Mouse (Mus musculus): ENCODE data around the gene Arfip2. TPM values are rescaled to one million over a fixed set of nuclear protein-coding genes. Genes with fewer than 3 reads are reported as not detected.

Gene Arfip2
- 7.4 and 9.4 TPM in 2 replicates for polyA plus RNA-seq (2015; fragmentation: Nextera tagmentation; extraction: Ambion mirVana)

DNA sequence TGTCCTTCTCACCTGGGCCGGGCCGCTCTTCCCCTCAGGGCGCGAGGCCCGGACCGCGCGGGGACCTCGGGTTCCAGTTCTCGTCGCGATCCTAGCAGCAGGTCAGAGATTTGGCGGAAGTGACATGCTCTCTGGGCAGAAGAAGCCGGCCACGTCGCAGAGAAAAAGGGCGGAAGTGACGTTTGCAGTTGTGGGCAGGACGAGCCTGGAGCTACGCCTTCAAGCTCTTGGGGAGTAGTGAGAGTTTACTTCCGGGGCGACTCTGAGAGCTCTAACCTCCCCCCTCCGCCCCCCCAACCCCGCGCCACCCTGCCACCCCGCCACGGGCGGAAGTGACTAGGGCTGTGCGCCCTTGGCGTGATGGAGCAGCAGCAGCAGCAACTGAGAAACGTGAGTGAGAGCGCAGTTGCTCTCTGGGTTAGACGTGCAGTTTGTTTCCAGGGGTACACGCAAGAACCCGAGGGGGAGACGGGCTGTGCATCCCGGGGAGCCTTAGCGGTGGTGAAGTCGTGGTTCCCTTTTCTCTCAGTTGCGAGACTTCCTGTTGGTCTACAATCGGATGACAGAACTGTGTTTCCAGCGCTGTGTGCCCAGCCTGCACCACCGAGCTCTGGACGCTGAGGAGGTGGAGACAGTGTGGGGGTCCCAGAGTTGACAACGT lies at the start of gene Arfip2, which contains the start of gene Gm45799:
TSS of gene Arfip2 (minus strand) at position 184 of the 661 bp plus-strand sequence.
TSS of gene Gm45799 (plus strand) at position 320 of the 661 bp plus-strand sequence.
- peak; percentile 97 for DNase-seq
- Histone ChIP-seq H3K4me1 (ENCODE audit: insufficient read depth) (peaks cover 27% of the 10 kb centered on the region), H3K9ac (replicated peaks) (peak within 1 kb of the TSS; percentile 80), H3K36me3 (replicated peaks; ENCODE audit: insufficient read depth, low read length) (peaks cover 21% of the 10 kb centered on the region), H3K9me3 (ENCODE audit: low read length) (no peaks in the 10 kb centered on the region), H3K27me3 (ENCODE audit: insufficient read depth, low read length) (no peaks in the 10 kb centered on the region), H3K27ac (ENCODE audit: low read depth) (peak within 1 kb of the TSS; percentile 96), H3K4me2 (ENCODE audit: low read depth, low read length) (peak within 1 kb of the TSS; percentile 98), H3K4me3 (ENCODE audit: low read depth, low read length) (peak within 1 kb of the TSS; percentile 92)
- TF ChIP-seq CTCF (IDR thresholded peaks at IDR 0.05; ENCODE audit: low read depth) (no peak), EP300 (IDR thresholded peaks at IDR 0.05; ENCODE audit: low read depth) (no peak)
- under 1% methylated on average over 42 of the region's 45 CpGs for WGBS (ENCODE audit: insufficient replicate concordance)
- ATAC-seq: peak; percentile 97

GRCm38 (mm10) chr7:105685541-105686197 lies 45.5 kb upstream of the Arfip2 start:
- no peak for ATAC-seq
- Histone ChIP-seq H3K27me3 (ENCODE audit: insufficient read depth, low read length) (no peaks in the 10 kb centered on the region), H3K4me1 (ENCODE audit: insufficient read depth) (no peaks in the 10 kb centered on the region), H3K9ac (replicated peaks) (no peak overlapping the region), H3K36me3 (replicated peaks; ENCODE audit: insufficient read depth, low read length) (no peaks in the 10 kb centered on the region), H3K4me3 (ENCODE audit: low read depth, low read length) (no peak overlapping the region), H3K4me2 (ENCODE audit: low read depth, low read length) (no peak overlapping the region), H3K27ac (ENCODE audit: low read depth) (no peak overlapping the region), H3K9me3 (ENCODE audit: low read length) (no peaks in the 10 kb centered on the region)
- no peak for TF ChIP-seq CTCF (IDR thresholded peaks at IDR 0.05; ENCODE audit: low read depth)
- TF ChIP-seq EP300 (IDR thresholded peaks at IDR 0.05; ENCODE audit: low read depth): no peak
- 26% methylated on average over 13 of the region's 13 CpGs for WGBS (ENCODE audit: insufficient replicate concordance)
- DNase-seq: no peak

- TF ChIP-seq EP300 (IDR thresholded peaks at IDR 0.05; ENCODE audit: low read depth) (no peak), CTCF (IDR thresholded peaks at IDR 0.05; ENCODE audit: low read depth) (peak; percentile 67)
- H3K36me3 ChIP-seq (replicated peaks; ENCODE audit: insufficient read depth, low read length): no peaks in the 10 kb centered on the region
- ATAC-seq (peak; percentile 97), DNase-seq (peak; percentile 83)
- peak within 1 kb of the TSS; percentile 54; the same call in 1 of the 2 replicates for H3K9ac ChIP-seq (replicated peaks)
- peak within 1 kb of the TSS; percentile 35 for H3K27ac ChIP-seq (ENCODE audit: low read depth)
- WGBS (ENCODE audit: insufficient replicate concordance): 2% methylated on average over 17 of the region's 17 CpGs
- H3K27me3 ChIP-seq (ENCODE audit: insufficient read depth, low read length): no peaks in the 10 kb centered on the region
- no peaks in the 10 kb centered on the region for H3K9me3 ChIP-seq (ENCODE audit: low read length)
- no peaks in the 10 kb centered on the region for H3K4me1 ChIP-seq (ENCODE audit: insufficient read depth)
- peak within 1 kb of the TSS; percentile 51 for H3K4me3 ChIP-seq (ENCODE audit: low read depth, low read length)
- peak within 1 kb of the TSS; percentile 85 for H3K4me2 ChIP-seq (ENCODE audit: low read depth, low read length)
Measured at GRCm38 (mm10) chr7:105650639-105651435, 10.6 kb upstream of the Arfip2 start, which contains the start of gene Dnhd1. Gene Dnhd1, plus strand, starts transcription at chr7:105650827.

GRCm38 (mm10) chr7:105641936-105642335 lies 1.7 kb upstream of the Arfip2 start:
- ATAC-seq (no peak), DNase-seq (no peak)
- Histone ChIP-seq H3K36me3 (replicated peaks; ENCODE audit: insufficient read depth, low read length) (peaks cover 14% of the 10 kb centered on the region), H3K4me2 (ENCODE audit: low read depth, low read length) (peak overlapping the region; percentile 98), H3K27me3 (ENCODE audit: insufficient read depth, low read length) (no peaks in the 10 kb centered on the region), H3K4me3 (ENCODE audit: low read depth, low read length) (0 out of 2 replicates have a peak overlapping the region, but pooled peaks have one; percentile 92), H3K27ac (ENCODE audit: low read depth) (peak overlapping the region; percentile 96; the same call in 1 of the 2 replicates), H3K4me1 (ENCODE audit: insufficient read depth) (peaks cover 27% of the 10 kb centered on the region), H3K9me3 (ENCODE audit: low read length) (no peaks in the 10 kb centered on the region), H3K9ac (replicated peaks) (no peak overlapping the region)
- TF ChIP-seq CTCF (IDR thresholded peaks at IDR 0.05; ENCODE audit: low read depth): no peak
- TF ChIP-seq EP300 (IDR thresholded peaks at IDR 0.05; ENCODE audit: low read depth): no peak
- WGBS (ENCODE audit: insufficient replicate concordance): 51% methylated on average over 3 of the region's 3 CpGs

- Histone ChIP-seq H3K9me3 (ENCODE audit: low read length) (no peaks in the 10 kb centered on the region), H3K9ac (replicated peaks) (peak overlapping the region; percentile 80), H3K27ac (ENCODE audit: low read depth) (peak overlapping the region; percentile 96), H3K27me3 (ENCODE audit: insufficient read depth, low read length) (no peaks in the 10 kb centered on the region), H3K4me1 (ENCODE audit: insufficient read depth) (peaks cover 27% of the 10 kb centered on the region), H3K36me3 (replicated peaks; ENCODE audit: insufficient read depth, low read length) (peaks cover 21% of the 10 kb centered on the region), H3K4me2 (ENCODE audit: low read depth, low read length) (peak overlapping the region; percentile 98), H3K4me3 (ENCODE audit: low read depth, low read length) (peak overlapping the region; percentile 92)
- DNase-seq (no peak), ATAC-seq (peak; percentile 21)
- WGBS (ENCODE audit: insufficient replicate concordance): under 1% methylated on average over 17 of the region's 18 CpGs
- TF ChIP-seq CTCF (IDR thresholded peaks at IDR 0.05; ENCODE audit: low read depth): no peak
- no peak for TF ChIP-seq EP300 (IDR thresholded peaks at IDR 0.05; ENCODE audit: low read depth)
Measured at GRCm38 (mm10) chr7:105640894-105641255, 659 bp upstream of the Arfip2 start.
